Mouse (Mus musculus): Measurements from ENCODE around the gene Podxl. TPM values are rescaled to one million over a fixed set of nuclear protein-coding genes. Genes with fewer than 3 reads are reported as not detected.

The Podxl gene
- total RNA-seq, 2 experiments from 2014 or later, result 18.6 to 18.7 TPM

- DNase-seq (ENCODE audit: low spot score in 2 of 2), result no peak
- intact Hi-C loops (cut with DNase I), result no loop called here
These were observed 36.9 kb downstream of the Podxl start for GRCm38 (mm10) chr6:31526929-31527328.

DNA sequence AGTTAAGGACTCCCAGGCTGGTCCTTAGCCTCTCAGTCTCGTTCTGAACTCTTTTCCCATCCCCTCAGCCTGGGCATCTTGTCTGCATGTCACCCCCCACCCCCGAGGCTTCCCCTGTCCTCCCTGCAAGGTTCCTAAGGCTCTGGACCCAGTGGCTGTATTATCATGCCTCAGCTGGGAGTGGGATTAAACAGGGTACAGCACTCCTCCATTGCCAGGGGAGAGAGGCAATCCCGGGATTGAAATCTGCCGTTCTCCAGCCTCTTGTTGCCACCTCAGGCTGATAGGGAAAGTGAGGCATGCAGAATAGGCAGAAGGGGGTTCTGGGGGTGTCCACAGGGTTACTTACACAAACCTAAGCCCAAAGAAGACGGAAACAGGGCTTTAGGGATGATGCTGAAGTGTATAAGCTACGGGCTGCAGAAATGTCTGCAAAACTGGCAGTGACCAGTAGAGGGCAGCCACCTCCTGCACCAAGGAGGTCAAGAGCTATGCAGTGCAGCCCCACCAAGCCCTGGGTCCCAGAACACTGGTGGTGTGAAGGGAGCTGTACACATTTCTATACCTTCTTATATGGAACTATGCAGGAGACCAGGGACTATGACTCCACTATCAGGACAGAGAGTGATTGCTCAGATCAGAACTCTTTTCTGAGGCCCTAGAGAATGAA is 38.4 kb downstream of the Podxl start:
- intact Hi-C loops (cut with DNase I), result no loop called here
- peak; percentile 56 to 78 for DNase-seq (ENCODE audit: low spot score in 2 of 2)

DNA sequence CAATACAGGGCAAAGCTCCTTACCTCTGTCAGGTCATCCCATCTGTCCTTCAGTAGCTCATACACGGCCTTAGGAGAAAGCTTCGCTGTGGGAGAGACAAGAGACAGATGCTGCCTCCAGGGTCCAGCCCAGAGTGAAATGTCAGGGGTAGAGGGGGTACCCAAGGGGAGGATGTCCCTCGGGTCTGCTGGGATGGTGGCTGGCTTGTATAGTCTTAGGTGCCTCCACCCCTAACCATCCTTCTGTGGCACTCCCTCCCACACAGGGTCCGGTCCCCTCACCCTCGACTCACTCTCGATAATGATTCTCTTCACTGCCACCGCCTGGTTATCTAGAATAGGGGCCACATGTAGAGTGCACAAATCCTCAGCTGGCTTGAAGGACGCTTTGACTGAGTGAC is 39.1 kb downstream of the Podxl start:
- intact Hi-C loops (cut with DNase I), result no loop called here
- DNase-seq (ENCODE audit: low spot score in 2 of 2), result no peak

- no peak for DNase-seq (ENCODE audit: low spot score in 2 of 2)
- intact Hi-C loops (cut with DNase I), result no loop called here
These were observed 39.7 kb downstream of the Podxl start for GRCm38 (mm10) chr6:31524121-31524520.

DNA sequence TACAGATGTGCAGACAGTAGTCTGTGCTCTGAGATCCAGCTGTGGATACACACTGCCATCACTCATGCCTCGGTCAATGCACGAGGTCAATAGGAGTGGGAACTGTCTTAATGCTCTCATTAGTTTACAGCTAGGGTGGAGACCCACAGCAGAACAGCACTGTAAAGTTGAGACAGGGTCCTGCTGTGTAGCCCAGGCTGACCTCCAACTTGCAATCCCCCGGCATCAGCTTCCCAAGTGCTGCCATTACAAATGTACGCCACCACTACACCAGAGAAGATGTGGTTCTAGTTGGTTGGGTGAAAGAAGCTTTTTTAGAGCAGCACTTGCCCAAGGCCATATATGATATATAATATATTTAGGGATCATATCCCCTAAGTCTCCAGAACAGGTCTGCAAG is 40.1 kb downstream of the Podxl start:
- intact Hi-C loops (cut with DNase I), result no loop called here
- DNase-seq (ENCODE audit: low spot score in 2 of 2), result no peak

DNA sequence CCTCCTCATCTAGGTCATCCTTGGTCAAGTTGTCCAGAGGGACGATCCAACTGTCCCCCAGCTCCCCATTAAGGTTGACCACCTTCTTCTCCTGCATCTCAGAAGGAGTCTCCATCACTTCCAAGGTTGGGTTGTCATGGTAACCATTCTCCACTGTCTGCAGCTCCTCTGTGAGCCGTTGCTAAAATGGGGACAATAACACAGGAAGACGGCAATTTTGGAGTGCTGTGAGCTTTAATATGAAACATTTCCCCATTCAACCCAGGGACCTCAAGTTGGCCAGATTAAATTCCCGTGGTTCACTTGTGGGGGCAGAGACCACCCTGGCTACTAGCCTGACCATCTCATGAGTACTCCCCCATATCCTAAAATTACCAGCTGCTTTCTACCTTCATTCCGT is 40.7 kb downstream of the Podxl start:
- intact Hi-C loops (cut with DNase I), result no loop called here
- DNase-seq (ENCODE audit: low spot score in 2 of 2), result peak; percentile 59 to 80

- intact Hi-C loops (cut with DNase I), result no loop called here
- no peak for DNase-seq (ENCODE audit: low spot score in 2 of 2)
These were observed 41.3 kb downstream of the Podxl start for GRCm38 (mm10) chr6:31522478-31522877.

DNA sequence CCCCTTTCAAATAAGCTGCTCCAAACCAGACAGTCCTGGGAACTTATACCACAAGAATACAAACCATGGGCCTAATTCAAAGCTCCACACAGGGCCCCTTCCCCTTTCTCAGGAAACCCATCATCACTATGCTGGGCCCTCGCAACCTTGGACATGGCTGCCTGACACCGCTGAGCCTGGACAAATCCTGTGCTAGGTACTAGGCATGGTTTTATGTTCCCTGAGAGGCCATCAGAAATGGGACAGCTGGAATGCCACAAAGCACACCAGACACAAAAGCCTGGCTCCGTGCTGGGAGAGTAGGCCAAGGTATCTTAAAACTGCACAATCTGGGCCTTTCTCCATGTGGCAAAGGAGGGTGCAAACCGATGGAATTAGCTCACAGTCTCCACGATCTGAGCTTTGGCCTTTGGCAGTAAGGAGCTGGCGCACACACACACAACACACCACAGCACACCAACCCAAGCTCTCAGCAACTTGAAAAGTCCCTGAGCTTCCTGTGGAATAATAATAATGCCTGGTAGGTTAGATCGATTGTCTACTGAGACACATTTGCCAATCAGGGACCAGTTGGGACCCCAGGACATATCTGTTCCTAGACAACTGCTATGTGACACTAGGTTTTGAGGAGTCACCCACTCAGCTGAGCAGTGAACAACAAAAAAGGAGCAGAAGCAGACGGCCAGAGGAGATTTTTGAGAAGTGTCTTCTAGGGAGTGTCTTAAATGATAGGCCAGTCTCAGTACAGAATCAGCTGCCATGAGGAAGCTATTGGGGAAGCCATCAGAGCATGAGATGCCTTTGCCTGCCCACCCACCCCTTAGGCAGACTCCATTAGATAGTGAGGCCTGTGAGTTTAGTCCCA is 42.1 kb downstream of the Podxl start:
- intact Hi-C loops (cut with DNase I), result no loop called here
- DNase-seq (ENCODE audit: low spot score in 2 of 2), result no peak

- no peak for DNase-seq (ENCODE audit: low spot score in 2 of 2)
- intact Hi-C loops (cut with DNase I), result no loop called here
These were observed 43.1 kb downstream of the Podxl start for GRCm38 (mm10) chr6:31520486-31521215.

DNA sequence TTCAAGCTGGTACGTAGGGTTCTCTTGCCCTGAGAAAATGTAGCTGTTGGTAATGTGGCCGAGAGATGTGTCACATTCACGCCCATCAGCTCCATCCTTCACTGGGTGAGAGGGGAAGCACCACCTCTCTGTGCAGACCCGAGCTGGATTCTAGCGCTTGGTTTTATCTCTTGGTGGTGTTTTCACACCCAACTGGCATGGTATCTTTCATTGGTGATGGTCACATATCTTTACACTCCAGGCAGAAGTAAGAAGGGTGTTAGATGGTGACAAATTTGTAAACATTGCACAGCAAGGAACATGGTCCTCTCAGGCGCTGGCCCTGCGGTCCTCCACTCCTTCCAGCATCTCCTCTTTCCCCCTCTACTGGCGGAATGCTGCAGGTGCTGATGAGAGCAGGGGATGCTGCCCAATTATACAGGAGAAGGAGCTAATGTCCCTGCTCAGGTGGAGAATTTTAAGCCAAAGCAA is 44.7 kb downstream of the Podxl start:
- intact Hi-C loops (cut with DNase I), result no loop called here
- peak; percentile 49 to 58 for DNase-seq (ENCODE audit: low spot score in 2 of 2)

GRCm38 (mm10) chr6:31518338-31518698 is 45.5 kb downstream of the Podxl start:
- no peak for DNase-seq (ENCODE audit: low spot score in 2 of 2)
- intact Hi-C loops (cut with DNase I), result no loop called here

DNA sequence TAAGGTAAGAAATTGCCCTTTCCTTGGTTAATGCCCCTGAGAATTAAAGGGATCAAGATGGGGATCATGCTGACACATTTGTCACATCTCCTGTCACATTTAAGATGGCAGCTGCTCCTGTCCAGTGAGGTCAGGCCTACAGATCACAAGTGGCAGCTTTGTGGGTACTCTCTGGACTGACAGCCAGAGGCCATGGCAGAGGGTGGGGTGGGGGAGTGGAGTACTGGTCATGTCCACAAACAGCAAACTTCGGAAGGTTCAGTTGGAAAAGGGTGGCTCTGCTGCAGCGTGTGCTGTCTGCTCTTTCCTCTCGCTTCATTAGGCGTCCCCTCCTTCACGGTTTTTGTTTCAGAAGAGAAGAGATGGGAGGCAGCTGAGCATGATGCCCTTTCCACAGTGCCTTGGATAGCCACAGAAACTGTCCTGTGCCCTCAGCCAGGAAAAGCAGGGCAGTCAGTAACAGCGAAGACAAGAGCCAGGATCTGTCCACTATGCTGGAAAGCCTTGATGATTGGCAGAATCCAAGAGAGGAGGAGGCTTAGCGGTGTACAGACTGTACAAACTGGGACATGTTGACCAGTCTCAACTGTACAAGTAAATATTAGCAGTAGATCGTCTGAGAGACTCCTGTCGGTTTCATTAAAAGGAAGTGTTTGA is 46.0 kb downstream of the Podxl start:
- no peak for DNase-seq (ENCODE audit: low spot score in 2 of 2)
- intact Hi-C loops (cut with DNase I), result no loop called here

- DNase-seq (ENCODE audit: low spot score in 2 of 2), result no peak
- intact Hi-C loops (cut with DNase I), result no loop called here
These were observed 50.1 kb downstream of the Podxl start for GRCm38 (mm10) chr6:31513726-31514125.

GRCm38 (mm10) chr6:31502614-31503013 is 61.2 kb downstream of the Podxl start:
- DNase-seq (ENCODE audit: low spot score in 2 of 2), result peak in 1 of 2 experiments; percentile 38
- intact Hi-C loops (cut with DNase I), result no loop called here

DNA sequence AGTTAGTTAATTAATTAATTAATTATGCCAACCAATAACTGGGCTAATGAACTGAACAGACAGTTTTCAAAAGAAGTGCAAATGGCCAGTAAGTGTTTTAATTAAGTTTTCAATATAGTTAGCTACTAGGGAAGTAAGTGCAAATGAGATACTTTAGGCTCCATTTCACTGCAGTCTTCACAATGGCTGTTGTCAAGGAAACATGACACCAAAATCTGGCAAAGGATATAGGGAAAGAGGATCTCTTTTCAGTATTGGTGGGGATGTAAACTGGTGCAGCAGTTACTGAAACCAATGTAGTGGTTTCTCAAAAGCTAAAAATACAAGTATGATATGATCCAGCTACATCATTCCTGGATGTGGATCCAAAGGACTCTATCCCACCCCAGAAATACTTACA is 63.1 kb downstream of the Podxl start:
- intact Hi-C loops (cut with DNase I), result no loop called here
- no peak for DNase-seq (ENCODE audit: low spot score in 2 of 2)

- intact Hi-C loops (cut with DNase I), result no loop called here
- DNase-seq (ENCODE audit: low spot score in 2 of 2), result no peak
These were observed 63.5 kb downstream of the Podxl start for GRCm38 (mm10) chr6:31500260-31500659.

GRCm38 (mm10) chr6:31499836-31500235 is 63.9 kb downstream of the Podxl start:
- intact Hi-C loops (cut with DNase I), result no loop called here
- DNase-seq (ENCODE audit: low spot score in 2 of 2), result no peak

DNA sequence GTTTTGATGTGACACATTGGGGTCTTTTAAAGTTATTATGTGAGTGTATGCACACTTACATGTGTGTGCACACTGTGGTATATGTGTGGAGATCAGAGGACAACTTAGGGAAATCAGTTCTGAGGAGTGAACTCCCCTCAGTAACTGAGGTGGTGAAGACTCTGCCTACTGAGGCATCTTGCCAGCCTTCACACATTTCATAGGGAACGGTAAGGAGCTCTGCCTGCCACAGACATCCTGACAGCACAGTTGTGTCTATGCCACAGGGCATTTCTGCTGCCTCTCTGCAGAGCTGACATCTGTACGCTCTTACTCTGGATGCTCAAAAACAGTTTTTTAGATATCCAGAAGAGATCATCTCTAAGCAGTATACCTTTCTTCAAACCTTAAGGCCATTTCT is 67.6 kb downstream of the Podxl start:
- DNase-seq (ENCODE audit: low spot score in 2 of 2), result no peak
- intact Hi-C loops (cut with DNase I), result no loop called here

DNA sequence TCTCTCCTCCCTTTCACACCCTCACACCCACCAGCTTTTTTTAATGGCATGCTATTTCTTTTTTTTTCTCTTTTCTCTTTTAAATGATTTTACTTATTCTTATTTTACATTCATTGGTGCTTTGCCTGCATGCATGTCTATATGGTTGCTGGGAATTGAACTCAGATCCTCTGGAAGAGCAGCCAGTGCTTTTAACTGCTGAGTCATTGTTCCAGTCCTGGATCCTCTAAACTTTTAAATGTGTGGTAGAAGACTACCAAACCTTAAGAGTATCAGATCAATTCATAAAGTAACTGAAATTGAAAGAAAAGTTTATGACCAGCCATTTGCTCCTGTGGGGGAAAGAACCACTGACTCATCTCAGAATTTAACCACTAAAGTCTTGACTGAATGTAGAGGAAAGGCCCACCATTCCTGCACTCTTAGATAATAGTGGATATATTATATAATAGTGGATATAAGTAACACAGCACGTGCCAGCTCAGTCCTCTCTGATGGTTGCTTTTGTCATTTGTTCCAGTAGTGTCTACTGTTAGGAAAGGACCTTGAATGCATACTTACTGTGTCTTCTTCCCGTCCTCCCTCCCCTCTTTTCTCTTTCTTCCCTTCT is 68.6 kb downstream of the Podxl start:
- DNase-seq (ENCODE audit: low spot score in 2 of 2), result no peak
- intact Hi-C loops (cut with DNase I), result no loop called here

Data from left cerebral cortex, postnatal 14 days (tissue).